Mouse (Mus musculus) ES-Bruce4 (cell line): ENCODE measurements at regions not wholly inside any gene's neighbourhood (a gene's known extent, or its start where the extent isn't known, plus 50 kb on each side); places are given as distances from the start of the nearest gene placed in this dataset.

Experiments
- H3K27ac ChIP-seq: 2 replicates; pipeline ENCODE4 v1.5.1; 2012; ENCODE audit warnings: low read length, inconsistent platforms; ENCODE audit not compliant: insufficient read depth
- H3K27me3 ChIP-seq: 2 replicates; pipeline ENCODE4 v1.6.1; 2012; ENCODE audit warnings: mild to moderate bottlenecking, low read length, inconsistent platforms; ENCODE audit not compliant: control insufficient read depth, poor library complexity, insufficient read depth, severe bottlenecking
- H3K36me3 ChIP-seq: 2 replicates; pipeline ENCODE4 v1.6.1; 2012; ENCODE audit warnings: inconsistent platforms, mild to moderate bottlenecking, low read length, moderate library complexity; ENCODE audit not compliant: control insufficient read depth, poor library complexity, insufficient read depth, severe bottlenecking
- H3K4me1 ChIP-seq: one replicate; pipeline ENCODE4 v1.8.1; 2011; ENCODE audit warnings: low read length; ENCODE audit not compliant: control insufficient read depth, insufficient read depth
- H3K4me3 ChIP-seq: 2 replicates; pipeline ENCODE4 v1.5.1; 2011; ENCODE audit warnings: low read depth, mild to moderate bottlenecking, low read length
- H3K9ac ChIP-seq: 2 replicates; pipeline ENCODE4 v1.6.1; 2012; ENCODE audit warnings: low read depth, mild to moderate bottlenecking, inconsistent platforms; ENCODE audit not compliant: poor library complexity, severe bottlenecking
- H3K9me3 ChIP-seq: replicated peaks from 2 replicates; pipeline ENCODE4 v1.6.1; 2012; ENCODE audit warnings: mild to moderate bottlenecking, low read length, inconsistent platforms; ENCODE audit not compliant: control insufficient read depth, poor library complexity, insufficient read depth, severe bottlenecking
- CTCF ChIP-seq: IDR thresholded peaks from one replicate; pipeline ENCODE4 v1.8.1; 2011; ENCODE audit warnings: low read depth, low read length
- EP300 ChIP-seq: IDR thresholded peaks from 2 replicates; pipeline ENCODE4 v1.6.1; 2011; ENCODE audit warnings: low read depth, low read length; ENCODE audit not compliant: insufficient read depth
- POLR2A ChIP-seq: IDR thresholded peaks from one replicate; pipeline ENCODE4 v1.8.1; 2011; ENCODE audit warnings: low read length; ENCODE audit not compliant: insufficient read depth

GRCm38 (mm10) chr1:156989149-156989785 lies 49.8 kb upstream of the Ralgps2 start:
- H3K36me3 ChIP-seq = no peaks in the 10 kb centered on the region
- no peaks in the 10 kb centered on the region for H3K27me3 ChIP-seq
- H3K9ac ChIP-seq = no peak overlapping the region
- TF ChIP-seq CTCF (no peak), EP300 (no peak), POLR2A (no peak)
- no peak overlapping the region for H3K4me3 ChIP-seq
- no peak overlapping the region for H3K27ac ChIP-seq
- no peaks in the 10 kb centered on the region for H3K9me3 ChIP-seq
- peaks cover 9% of the 10 kb centered on the region for H3K4me1 ChIP-seq
